Mouse (Mus musculus): ENCODE measurements around the gene Shisa7.

DNA sequence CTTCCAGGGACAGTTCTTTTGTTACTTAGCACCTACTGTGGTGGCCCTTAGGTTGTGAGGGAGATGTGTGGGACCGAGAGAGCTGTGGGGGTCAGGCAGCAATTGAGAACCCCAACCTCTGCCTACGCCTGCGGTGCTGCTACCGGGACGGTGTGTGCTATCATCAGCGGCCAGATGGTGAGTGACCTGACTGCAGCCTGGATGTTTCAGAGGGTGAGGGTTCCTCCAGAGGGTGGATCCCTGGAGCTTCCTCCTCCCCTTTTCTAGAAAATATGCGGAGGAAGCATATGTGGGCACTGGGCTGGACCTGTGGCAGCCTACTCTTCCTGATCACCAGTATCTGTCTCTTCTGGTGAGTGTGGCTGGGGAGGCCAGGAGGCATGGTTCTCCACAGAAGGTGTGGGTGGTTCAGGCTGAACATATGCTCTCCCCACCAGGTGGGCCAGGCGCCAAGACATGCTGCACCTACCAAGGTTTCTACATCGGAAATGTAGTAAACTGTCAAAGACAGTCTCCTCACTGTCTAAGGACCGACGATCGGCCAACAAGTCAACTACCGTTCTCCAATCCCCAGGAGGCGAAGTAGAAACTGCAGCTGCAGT is 60.7 kb downstream of the Shisa7 start:
- TF ChIP-seq POLR2A (IDR thresholded peaks at IDR 0.05; ENCODE audit: extremely low read depth, insufficient read depth, low read length), result no peak
- no peak for TF ChIP-seq CTCF (IDR thresholded peaks at IDR 0.05; ENCODE audit: low read depth, low read length)
